ENCODE assay signal across 8 mouse cellular contexts in genomic region chr4:43519551-43519950, GRCm38 (mm10). TPM values are rescaled to one million over a fixed set of nuclear protein-coding genes. Genes with fewer than 3 reads are reported as not detected.
DNase-seq lines count a peak whose midpoint lies in the region; ATAC-seq lines count a peak whose summit lies in the region.

No protein-coding gene starts in this region.

- intact Hi-C loops in left cerebral cortex, postnatal 36 days (cut with DNase I) = no loop called here

- DNase-seq in heart, adult 11 months = no peak
- peak; percentile 58 for DNase-seq in embryo, embryonic 9.5 days (ENCODE audit: extremely low spot score)
- DNase-seq in midbrain, embryonic 14.5 days = no peak
- DNase-seq in left cerebral cortex, postnatal 36 days (ENCODE audit: low spot score in 2 of 2) = no peak
- no peak for DNase-seq in thymus, adult 18-20 months

- no peaks in the 10 kb centered on the region for H3K9me3 ChIP-seq in heart, embryonic 11.5 days (replicated peaks; ENCODE audit: control insufficient read depth, low read length)
- H3K9me3 ChIP-seq in hindbrain, embryonic 16.5 days (ENCODE audit: control insufficient read depth, low read length) = no peaks in the 10 kb centered on the region
- no peaks in the 10 kb centered on the region for H3K9me3 ChIP-seq in midbrain, embryonic 14.5 days (ENCODE audit: control insufficient read depth, low read length)

- peaks cover 4% of the 10 kb centered on the region; the same call in 1 of the 2 replicates for H3K36me3 ChIP-seq in heart, embryonic 11.5 days (ENCODE audit: control insufficient read depth, insufficient read depth, low read length)
- H3K36me3 ChIP-seq in hindbrain, embryonic 16.5 days (ENCODE audit: control insufficient read depth, insufficient read depth, low read length) = no peaks in the 10 kb centered on the region
- H3K36me3 ChIP-seq in midbrain, embryonic 14.5 days (ENCODE audit: control insufficient read depth, insufficient read depth, low read length) = no peaks in the 10 kb centered on the region

- no peak for ATAC-seq in heart, embryonic 11.5 days (replicated peaks; ENCODE audit: insufficient number of reproducible peaks, low FRiP score, low TSS enrichment)
- ATAC-seq in hindbrain, embryonic 16.5 days = no peak
- ATAC-seq in midbrain, embryonic 14.5 days (ENCODE audit: low FRiP score, low TSS enrichment) = no peak
- no peak for ATAC-seq in megakaryocyte-erythroid progenitor cell, adult 5-6 weeks (replicated peaks; ENCODE audit: low FRiP score, low TSS enrichment, poor library complexity, severe bottlenecking)

- H3K9ac ChIP-seq in heart, embryonic 11.5 days (ENCODE audit: low read depth, low read length) = 0 out of 2 replicates have a peak overlapping the region, but pooled peaks have one; percentile 34
- no peak overlapping the region for H3K9ac ChIP-seq in hindbrain, embryonic 16.5 days (ENCODE audit: low read depth, low read length)
- no peak overlapping the region for H3K9ac ChIP-seq in midbrain, embryonic 14.5 days (replicated peaks; ENCODE audit: low read length)

- peaks cover 54% of the 10 kb centered on the region for H3K4me1 ChIP-seq in heart, embryonic 11.5 days (ENCODE audit: control insufficient read depth, insufficient read depth, low read length)
- H3K4me1 ChIP-seq in hindbrain, embryonic 16.5 days (ENCODE audit: control insufficient read depth, insufficient read depth, low read depth, low read length) = peaks cover 18% of the 10 kb centered on the region
- H3K4me1 ChIP-seq in midbrain, embryonic 14.5 days (ENCODE audit: control insufficient read depth, insufficient read depth, low read length) = peaks cover 11% of the 10 kb centered on the region; the same call in 1 of the 2 replicates

- peak overlapping the region; percentile 16; the same call in 1 of the 2 replicates for H3K4me3 ChIP-seq in heart, embryonic 11.5 days (ENCODE audit: low read depth, low read length)
- H3K4me3 ChIP-seq in hindbrain, embryonic 16.5 days (ENCODE audit: low read length) = peak overlapping the region; percentile 20
- no peak overlapping the region for H3K4me3 ChIP-seq in midbrain, embryonic 14.5 days (replicated peaks; ENCODE audit: low read depth, low read length)

- H3K27me3 ChIP-seq in heart, embryonic 11.5 days (ENCODE audit: control insufficient read depth, insufficient read depth, low read length) = peaks cover 4% of the 10 kb centered on the region
- peaks cover 22% of the 10 kb centered on the region for H3K27me3 ChIP-seq in hindbrain, embryonic 16.5 days (replicated peaks; ENCODE audit: control insufficient read depth, insufficient read depth, low read length)
- peaks cover 23% of the 10 kb centered on the region for H3K27me3 ChIP-seq in midbrain, embryonic 14.5 days (ENCODE audit: control insufficient read depth, insufficient read depth, low read length)

- no peak overlapping the region for H3K27ac ChIP-seq in heart, embryonic 11.5 days (ENCODE audit: low read depth, low read length)
- H3K27ac ChIP-seq in hindbrain, embryonic 16.5 days (ENCODE audit: low read depth, low read length) = no peak overlapping the region
- no peak overlapping the region for H3K27ac ChIP-seq in midbrain, embryonic 14.5 days (replicated peaks; ENCODE audit: low read depth, low read length)

- H3K4me2 ChIP-seq in heart, embryonic 11.5 days = peak overlapping the region; percentile 70
- H3K4me2 ChIP-seq in hindbrain, embryonic 16.5 days (ENCODE audit: low read length) = peak overlapping the region; percentile 54
- H3K4me2 ChIP-seq in midbrain, embryonic 14.5 days (ENCODE audit: low read length) = peak overlapping the region; percentile 39

- WGBS in heart, embryonic 11.5 days (ENCODE audit: insufficient replicate concordance) = 16% methylated on average over 10 of the region's 10 CpGs
- 13% methylated on average over 10 of the region's 10 CpGs for WGBS in hindbrain, embryonic 16.5 days
- 15% methylated on average over 10 of the region's 10 CpGs for WGBS in midbrain, embryonic 14.5 days

RNA-seq across cellular contexts. Expression of gene Tpm2, which starts 4.0 kb away (rescaled TPM):
- polyA plus RNA-seq in heart, embryonic 11.5 days (2014; fragmentation: Nextera tagmentation; extraction: Ambion mirVana) = 155 and 162 TPM in 2 replicates
- polyA plus RNA-seq in hindbrain, embryonic 16.5 days (2015; fragmentation: Nextera tagmentation; extraction: Ambion mirVana) = 10.6 and 41.1 TPM in 2 replicates
- 3.6 and 10.8 TPM in 2 replicates for polyA plus RNA-seq in midbrain, embryonic 14.5 days (2014; fragmentation: Nextera tagmentation; extraction: Ambion mirVana)
- 10 to 100 TPM in 1 of 2 experiments, 1 to 10 TPM in 1; 8.7 to 10.0 TPM for total RNA-seq in left cerebral cortex, postnatal 36 days (2021)
- total RNA-seq in megakaryocyte-erythroid progenitor cell, adult 5-6 weeks (2014; fragmentation: Nextera tagmentation) = not detected in 2 replicates
- total RNA-seq in megakaryocyte-erythroid progenitor cell, adult 5-6 weeks (2017) = 0.09 TPM in 1 of 2 replicates, not detected in the other

RNA-seq across cellular contexts. Expression of gene Car9, which starts 12.8 kb away (rescaled TPM):
- polyA plus RNA-seq in heart, embryonic 11.5 days (2014; fragmentation: Nextera tagmentation; extraction: Ambion mirVana) = 1.7 and 3.2 TPM in 2 replicates
- polyA plus RNA-seq in hindbrain, embryonic 16.5 days (2015; fragmentation: Nextera tagmentation; extraction: Ambion mirVana) = 0.23 and 0.47 TPM in 2 replicates
- polyA plus RNA-seq in midbrain, embryonic 14.5 days (2014; fragmentation: Nextera tagmentation; extraction: Ambion mirVana) = 0.30 TPM in 1 of 2 replicates, not detected in the other
- 1 to 10 TPM in 1 of 2 experiments, under 1 TPM in 1; 0.54 to 1.1 TPM for total RNA-seq in left cerebral cortex, postnatal 36 days (2021)
- 3.6 and 11.8 TPM in 2 replicates for total RNA-seq in megakaryocyte-erythroid progenitor cell, adult 5-6 weeks (2014; fragmentation: Nextera tagmentation)
- 2.1 and 3.3 TPM in 2 replicates for total RNA-seq in megakaryocyte-erythroid progenitor cell, adult 5-6 weeks (2017)

RNA-seq across cellular contexts. Expression of gene Arhgef39, which starts 20.1 kb away (rescaled TPM):
- 34.2 and 35.7 TPM in 2 replicates for polyA plus RNA-seq in heart, embryonic 11.5 days (2014; fragmentation: Nextera tagmentation; extraction: Ambion mirVana)
- 8.2 and 10.7 TPM in 2 replicates for polyA plus RNA-seq in hindbrain, embryonic 16.5 days (2015; fragmentation: Nextera tagmentation; extraction: Ambion mirVana)
- 5.0 and 6.0 TPM in 2 replicates for polyA plus RNA-seq in midbrain, embryonic 14.5 days (2014; fragmentation: Nextera tagmentation; extraction: Ambion mirVana)
- under 1 TPM; 0.70 to 0.79 TPM for total RNA-seq in left cerebral cortex, postnatal 36 days (2021)
- 44.3 and 50.3 TPM in 2 replicates for total RNA-seq in megakaryocyte-erythroid progenitor cell, adult 5-6 weeks (2014; fragmentation: Nextera tagmentation)
- 27.2 and 32.7 TPM in 2 replicates for total RNA-seq in megakaryocyte-erythroid progenitor cell, adult 5-6 weeks (2017)

RNA-seq across cellular contexts. Expression of gene Ccdc107, which starts 26.9 kb away (rescaled TPM):
- 73.6 and 75.8 TPM in 2 replicates for polyA plus RNA-seq in heart, embryonic 11.5 days (2014; fragmentation: Nextera tagmentation; extraction: Ambion mirVana)
- polyA plus RNA-seq in hindbrain, embryonic 16.5 days (2015; fragmentation: Nextera tagmentation; extraction: Ambion mirVana) = 83.6 and 99.8 TPM in 2 replicates
- 68.1 and 80.6 TPM in 2 replicates for polyA plus RNA-seq in midbrain, embryonic 14.5 days (2014; fragmentation: Nextera tagmentation; extraction: Ambion mirVana)
- total RNA-seq in left cerebral cortex, postnatal 36 days (2021) = 10 to 100 TPM; 25.5 to 25.9 TPM
- total RNA-seq in megakaryocyte-erythroid progenitor cell, adult 5-6 weeks (2014; fragmentation: Nextera tagmentation) = 28.8 and 47.9 TPM in 2 replicates
- 44.6 and 46.3 TPM in 2 replicates for total RNA-seq in megakaryocyte-erythroid progenitor cell, adult 5-6 weeks (2017)

RNA-seq across cellular contexts. Expression of gene Sit1, which starts 36.0 kb away (rescaled TPM):
- not detected in 2 replicates for polyA plus RNA-seq in heart, embryonic 11.5 days (2014; fragmentation: Nextera tagmentation; extraction: Ambion mirVana)
- not detected in 2 replicates for polyA plus RNA-seq in hindbrain, embryonic 16.5 days (2015; fragmentation: Nextera tagmentation; extraction: Ambion mirVana)
- polyA plus RNA-seq in midbrain, embryonic 14.5 days (2014; fragmentation: Nextera tagmentation; extraction: Ambion mirVana) = not detected in 2 replicates
- not detected for total RNA-seq in left cerebral cortex, postnatal 36 days (2021)
- total RNA-seq in megakaryocyte-erythroid progenitor cell, adult 5-6 weeks (2014; fragmentation: Nextera tagmentation) = 0.61 TPM in 1 of 2 replicates, not detected in the other
- not detected in 2 replicates for total RNA-seq in megakaryocyte-erythroid progenitor cell, adult 5-6 weeks (2017)
